Mouse (Mus musculus): ENCODE data around the gene Synj2.

DNA sequence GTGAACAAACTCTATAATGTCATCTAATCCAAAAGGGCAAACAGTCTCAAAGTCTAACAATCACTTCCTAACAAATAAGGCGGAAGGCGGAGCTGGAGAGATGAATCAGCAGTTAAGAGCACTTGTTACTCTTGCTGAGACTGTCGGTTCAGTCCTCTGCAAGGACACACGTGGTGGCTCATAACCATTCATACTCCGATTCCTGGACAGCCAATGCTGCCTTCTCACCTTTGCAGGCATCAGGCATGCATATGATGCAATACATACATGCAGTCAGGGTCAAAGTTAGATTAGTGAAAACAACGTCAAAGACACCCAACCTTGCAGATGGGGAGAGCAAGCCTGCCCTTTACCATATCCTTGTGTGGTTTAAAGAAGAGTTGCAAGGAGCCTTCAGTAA, 150.5 kb downstream of the Synj2 start:
- TF ChIP-seq GATA2 (IDR thresholded peaks at IDR 0.05; ENCODE audit: borderline replicate concordance, low read depth, low read length) = no peak
- no peak for TF ChIP-seq CTCF (IDR thresholded peaks at IDR 0.05; ENCODE audit: low read depth, low read length)
- no peak for TF ChIP-seq GATA1 (IDR thresholded peaks at IDR 0.05; ENCODE audit: borderline replicate concordance, low read length)
- TF ChIP-seq POLR2AphosphoS5 (IDR thresholded peaks at IDR 0.05; ENCODE audit: insufficient replicate concordance, low read depth, low read length) = no peak
